Mouse (Mus musculus) mature B cell (primary cell): Measurements from ENCODE around the gene H2-M10.6.

ENCODE experiments used
- in situ Hi-C: fragments of 300-500 bp; cut with MboI; formaldehyde crosslinking; loops from 2 replicates; pipeline ENCODE4 v1.14.3; 2019

The H2-M10.6 gene

GRCm38 (mm10) chr17:36840961-36841445 lies 29.0 kb downstream of the H2-M10.6 start:
- in situ Hi-C loops: no loop called here

- in situ Hi-C loops: no loop called here
These were observed 31.7 kb downstream of the H2-M10.6 start for GRCm38 (mm10) chr17:36843696-36844095.

GRCm38 (mm10) chr17:36844286-36844719 lies 32.3 kb downstream of the H2-M10.6 start:
- in situ Hi-C loops: no loop called here

GRCm38 (mm10) chr17:36844725-36845124 lies 32.8 kb downstream of the H2-M10.6 start:
- in situ Hi-C loops: no loop called here

GRCm38 (mm10) chr17:36848911-36849310 lies 36.9 kb downstream of the H2-M10.6 start:
- in situ Hi-C loops: no loop called here

GRCm38 (mm10) chr17:36849992-36850391 lies 38.0 kb downstream of the H2-M10.6 start:
- in situ Hi-C loops: no loop called here

- in situ Hi-C loops: no loop called here
These were observed 39.2 kb downstream of the H2-M10.6 start for GRCm38 (mm10) chr17:36851200-36851599.

- in situ Hi-C loops: no loop called here
These were observed 39.7 kb downstream of the H2-M10.6 start for GRCm38 (mm10) chr17:36851627-36852026.

GRCm38 (mm10) chr17:36855484-36855883 lies 43.5 kb downstream of the H2-M10.6 start:
- in situ Hi-C loops: no loop called here

- in situ Hi-C loops: no loop called here
These were observed 44.3 kb downstream of the H2-M10.6 start for GRCm38 (mm10) chr17:36856236-36856635.

- in situ Hi-C loops: no loop called here
These were observed 46.2 kb downstream of the H2-M10.6 start for GRCm38 (mm10) chr17:36858181-36858580.

- in situ Hi-C loops: no loop called here
These were observed 49.7 kb downstream of the H2-M10.6 start for GRCm38 (mm10) chr17:36861680-36862079.
